Mouse (Mus musculus) kidney, embryonic 16.5 days (tissue): ENCODE data around the gene Cry1. TPM values are rescaled to one million over a fixed set of nuclear protein-coding genes. Genes with fewer than 3 reads are reported as not detected.

Experiments
- ATAC-seq: fragments of 200-750 bp; cut with Nextera tagmentation; 2 replicates; pipeline ENCODE4 v1.8.0; 2017; ENCODE audit warnings: moderate TSS enrichment; ENCODE audit not compliant: low FRiP score, low TSS enrichment
- H3K27ac ChIP-seq: fragments of 300-500 bp; sonication (generic); 2 replicates; pipeline ENCODE4 v1.5.1; 2014; ENCODE audit warnings: low read length
- H3K27me3 ChIP-seq: fragments of 300-500 bp; sonication (generic); 2 replicates; pipeline ENCODE4 v1.6.1; 2014; ENCODE audit warnings: low read length, control low read depth, mixed read lengths; ENCODE audit not compliant: insufficient read depth
- H3K36me3 ChIP-seq: fragments of 300-500 bp; sonication (generic); 2 replicates; pipeline ENCODE4 v1.6.1; 2014; ENCODE audit warnings: low read length, control low read depth, mixed read lengths; ENCODE audit not compliant: insufficient read depth
- H3K4me1 ChIP-seq: fragments of 300-500 bp; sonication (generic); 2 replicates; pipeline ENCODE4 v1.6.1; 2014; ENCODE audit warnings: low read length, control low read depth, mixed read lengths; ENCODE audit not compliant: insufficient read depth
- H3K4me2 ChIP-seq: fragments of 300-500 bp; sonication (generic); replicated peaks from 2 replicates; pipeline ENCODE4 v1.6.1; 2014; ENCODE audit warnings: low read depth, low read length
- H3K4me3 ChIP-seq: fragments of 300-500 bp; sonication (generic); 2 replicates; pipeline ENCODE4 v1.5.1; 2014; ENCODE audit warnings: mild to moderate bottlenecking, low read length
- H3K9ac ChIP-seq: fragments of 300-500 bp; sonication (generic); replicated peaks from 2 replicates; pipeline ENCODE4 v1.6.1; 2014; ENCODE audit warnings: low read length
- H3K9me3 ChIP-seq: fragments of 300-500 bp; sonication (generic); 2 replicates; pipeline ENCODE4 v1.6.1; 2016; ENCODE audit warnings: low read length, control low read depth
- WGBS: fragments of 180-500 bp; shearing (Covaris S2); extraction: QIAGEN DNeasy Blood & Tissue Kit; methylation state at CpG from one replicate; pipeline ENCODE4 v1.1.7; 2014; 5-methylcytosine and 5-hydroxymethylcytosine counted together
- polyA plus RNA-seq: library from polyadenylated mRNA; unstranded; fragments of >200 nt; fragmentation: Nextera tagmentation; extraction: Ambion mirVana; gene quantifications from 2 replicates; pipeline ENCODE4 v1.2.1, GENCODE M21; 2015

Cry1 gene
- polyA plus RNA-seq, 1 experiment from 2014 or later, result 29.0 TPM

GRCm38 (mm10) chr10:85194528-85194927 lies 9.7 kb upstream of the Cry1 start:
- Histone ChIP-seq H3K4me2 (no peak overlapping the region), H3K9ac (no peak overlapping the region), H3K9me3 (no peaks in the 10 kb centered on the region), H3K4me3 (no peak overlapping the region), H3K36me3 (no peaks in the 10 kb centered on the region), H3K27me3 (no peaks in the 10 kb centered on the region), H3K27ac (no peak overlapping the region), H3K4me1 (peaks cover 3% of the 10 kb centered on the region; the same call in 1 of the 2 replicates)
- no peak for ATAC-seq
- WGBS, result 84% methylated on average over 5 of the region's 5 CpGs

GRCm38 (mm10) chr10:85193321-85193720 lies 8.5 kb upstream of the Cry1 start:
- 0 out of 2 replicates have a peak, but pooled peaks cover 2% of the 10 kb centered on the region for H3K27me3 ChIP-seq
- H3K9me3 ChIP-seq, result no peaks in the 10 kb centered on the region
- no peak overlapping the region for H3K4me3 ChIP-seq
- no peak for ATAC-seq
- no peaks in the 10 kb centered on the region for H3K36me3 ChIP-seq
- H3K9ac ChIP-seq, result no peak overlapping the region
- H3K4me1 ChIP-seq, result peaks cover 3% of the 10 kb centered on the region; the same call in 1 of the 2 replicates
- no peak overlapping the region for H3K27ac ChIP-seq
- 63% methylated on average over 3 of the region's 3 CpGs for WGBS
- H3K4me2 ChIP-seq, result no peak overlapping the region

- ATAC-seq, result no peak
- no peak overlapping the region for H3K9ac ChIP-seq
- H3K36me3 ChIP-seq, result no peaks in the 10 kb centered on the region
- no peak overlapping the region for H3K27ac ChIP-seq
- H3K4me2 ChIP-seq, result no peak overlapping the region
- no peak overlapping the region for H3K4me3 ChIP-seq
- peaks cover 3% of the 10 kb centered on the region; the same call in 1 of the 2 replicates for H3K4me1 ChIP-seq
- H3K9me3 ChIP-seq, result no peaks in the 10 kb centered on the region
- H3K27me3 ChIP-seq, result 0 out of 2 replicates have a peak, but pooled peaks cover 2% of the 10 kb centered on the region
Observed at GRCm38 (mm10) chr10:85190652-85191051, 5.8 kb upstream of the Cry1 start.

- 85% methylated on average over 5 of the region's 5 CpGs for WGBS
- no peaks in the 10 kb centered on the region for H3K9me3 ChIP-seq
- H3K36me3 ChIP-seq, result no peaks in the 10 kb centered on the region
- H3K4me1 ChIP-seq, result peaks cover 3% of the 10 kb centered on the region; the same call in 1 of the 2 replicates
- no peak for ATAC-seq
- H3K9ac ChIP-seq, result no peak overlapping the region
- H3K4me2 ChIP-seq, result no peak overlapping the region
- H3K27me3 ChIP-seq, result 0 out of 2 replicates have a peak, but pooled peaks cover 2% of the 10 kb centered on the region
- H3K4me3 ChIP-seq, result no peak overlapping the region
- H3K27ac ChIP-seq, result no peak overlapping the region
Observed at GRCm38 (mm10) chr10:85189966-85190365, 5.1 kb upstream of the Cry1 start.

GRCm38 (mm10) chr10:85186499-85186794 lies 1.6 kb upstream of the Cry1 start:
- Histone ChIP-seq H3K36me3 (no peaks in the 10 kb centered on the region), H3K27me3 (0 out of 2 replicates have a peak, but pooled peaks cover 2% of the 10 kb centered on the region), H3K4me2 (no peak overlapping the region), H3K27ac (no peak overlapping the region), H3K9ac (no peak overlapping the region), H3K9me3 (no peaks in the 10 kb centered on the region), H3K4me1 (peaks cover 11% of the 10 kb centered on the region), H3K4me3 (no peak overlapping the region)
- no peak for ATAC-seq
- 90% methylated on average over 2 of the region's 2 CpGs for WGBS

GRCm38 (mm10) chr10:85185639-85186498 lies 1.0 kb upstream of the Cry1 start:
- no peak for ATAC-seq
- Histone ChIP-seq H3K9me3 (no peaks in the 10 kb centered on the region), H3K9ac (peak overlapping the region; percentile 92), H3K36me3 (no peaks in the 10 kb centered on the region), H3K4me3 (peak overlapping the region; percentile 90), H3K4me2 (peak overlapping the region; percentile 87), H3K4me1 (peaks cover 11% of the 10 kb centered on the region), H3K27me3 (0 out of 2 replicates have a peak, but pooled peaks cover 2% of the 10 kb centered on the region), H3K27ac (peak overlapping the region; percentile 85)
- 31% methylated on average over 14 of the region's 14 CpGs for WGBS

GRCm38 (mm10) chr10:85184201-85184963 lies 482 bp downstream of the Cry1 start:
- Histone ChIP-seq H3K4me2 (peak overlapping the region; percentile 87), H3K9me3 (no peaks in the 10 kb centered on the region), H3K27me3 (0 out of 2 replicates have a peak, but pooled peaks cover 2% of the 10 kb centered on the region), H3K4me3 (peak overlapping the region; percentile 90), H3K4me1 (peaks cover 11% of the 10 kb centered on the region), H3K27ac (peak overlapping the region; percentile 91; the same call in 1 of the 2 replicates), H3K9ac (peak overlapping the region; percentile 92), H3K36me3 (no peaks in the 10 kb centered on the region)
- peak; percentile 8 for ATAC-seq
- under 1% methylated on average over 82 of the region's 95 CpGs for WGBS

- Histone ChIP-seq H3K27ac (no peak overlapping the region), H3K4me1 (peaks cover 11% of the 10 kb centered on the region), H3K36me3 (no peaks in the 10 kb centered on the region), H3K27me3 (0 out of 2 replicates have a peak, but pooled peaks cover 2% of the 10 kb centered on the region), H3K4me3 (peak overlapping the region; percentile 90), H3K4me2 (peak overlapping the region; percentile 87), H3K9ac (peak overlapping the region; percentile 92), H3K9me3 (no peaks in the 10 kb centered on the region)
- 1% methylated on average over 11 of the region's 11 CpGs for WGBS
- no peak for ATAC-seq
Observed at GRCm38 (mm10) chr10:85183619-85184018, 1.2 kb downstream of the Cry1 start.

GRCm38 (mm10) chr10:85182766-85183165 lies 2.1 kb downstream of the Cry1 start:
- Histone ChIP-seq H3K4me1 (peaks cover 11% of the 10 kb centered on the region), H3K27ac (no peak overlapping the region), H3K4me3 (peak overlapping the region; percentile 90), H3K4me2 (peak overlapping the region; percentile 87), H3K36me3 (no peaks in the 10 kb centered on the region), H3K27me3 (no peaks in the 10 kb centered on the region), H3K9me3 (no peaks in the 10 kb centered on the region), H3K9ac (no peak overlapping the region; the same call in 1 of the 2 replicates)
- no peak for ATAC-seq
- 88% methylated on average over 10 of the region's 10 CpGs for WGBS
